In the genomic region with DNA sequence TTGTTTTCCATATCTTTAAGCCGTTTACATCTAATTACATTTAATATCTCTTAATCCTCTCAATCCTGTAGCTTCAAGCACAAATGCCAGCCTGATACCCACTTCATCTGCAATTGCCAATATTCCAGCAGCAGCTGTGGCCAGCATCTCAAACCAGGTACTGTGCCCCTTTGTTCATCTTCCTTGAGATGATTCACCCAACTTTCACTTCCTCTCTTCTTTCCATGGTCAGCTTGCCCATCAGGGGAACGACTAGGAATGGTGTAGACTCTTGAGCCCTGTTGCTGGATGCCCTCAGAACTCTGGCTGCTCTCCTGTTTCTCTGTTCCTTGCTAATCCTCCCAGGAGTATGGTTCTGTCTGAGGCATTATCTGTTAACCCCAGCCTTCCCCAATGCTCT, we compare ENCODE assay signal across 35 mouse cellular contexts.
"Had no signal": no experiment of that assay in that cellular context is flagged by ENCODE, and none has a peak within 500 bp of the region (broad histone marks: within the 10 kb centered on the region; RNA-seq: fewer than 3 reads in every experiment).

No protein-coding gene starts in this region.

- H3K4me1 ChIP-seq: heart, embryonic 10.5 days; heart, embryonic 12.5 days; heart, embryonic 13.5 days; heart, embryonic 15.5 days; hindbrain, embryonic 10.5 days; hindbrain, embryonic 12.5 days; hindbrain, embryonic 13.5 days; hindbrain, embryonic 15.5 days; intestine, embryonic 15.5 days; kidney, embryonic 15.5 days had no signal

- H3K9me3 ChIP-seq: heart, embryonic 10.5 days; heart, embryonic 12.5 days; heart, embryonic 13.5 days; heart, embryonic 15.5 days; hindbrain, embryonic 10.5 days; hindbrain, embryonic 12.5 days; hindbrain, embryonic 13.5 days; hindbrain, embryonic 15.5 days; intestine, embryonic 15.5 days; kidney, embryonic 15.5 days had no signal

- H3K4me2 ChIP-seq: heart, embryonic 11.5 days; heart, embryonic 12.5 days; heart, embryonic 13.5 days; heart, embryonic 15.5 days; hindbrain, embryonic 12.5 days; hindbrain, embryonic 13.5 days; hindbrain, embryonic 14.5 days; hindbrain, embryonic 15.5 days; intestine, embryonic 15.5 days; kidney, embryonic 15.5 days had no signal

- ATAC-seq: hindbrain, embryonic 16.5 days; hindbrain, postnatal 0 days; inflammation-experienced regulatory T-cells, adult 6 months; intestine, embryonic 15.5 days; intestine, embryonic 16.5 days; intestine, postnatal 0 days had no signal

- H3K4me3 ChIP-seq: heart, embryonic 10.5 days; heart, embryonic 12.5 days; heart, embryonic 13.5 days; heart, embryonic 15.5 days; hindbrain, embryonic 10.5 days; hindbrain, embryonic 12.5 days; hindbrain, embryonic 13.5 days; hindbrain, embryonic 15.5 days; intestine, embryonic 15.5 days; kidney, embryonic 15.5 days; layer of hippocampus, adult 2 months had no signal

- H3K27me3 ChIP-seq: heart, embryonic 12.5 days; heart, embryonic 13.5 days; heart, embryonic 15.5 days; hindbrain, embryonic 12.5 days; hindbrain, embryonic 13.5 days; hindbrain, embryonic 15.5 days; intestine, embryonic 15.5 days; kidney, embryonic 15.5 days had no signal

- H3K9ac ChIP-seq: heart, embryonic 12.5 days; heart, embryonic 13.5 days; heart, embryonic 15.5 days; hindbrain, embryonic 12.5 days; hindbrain, embryonic 13.5 days; hindbrain, embryonic 14.5 days; hindbrain, embryonic 15.5 days; intestine, embryonic 15.5 days; kidney, embryonic 15.5 days had no signal

- H3K27ac ChIP-seq: heart, embryonic 10.5 days; heart, embryonic 13.5 days; heart, embryonic 15.5 days; hindbrain, embryonic 10.5 days; hindbrain, embryonic 12.5 days; hindbrain, embryonic 13.5 days; hindbrain, embryonic 14.5 days; hindbrain, embryonic 15.5 days; hindbrain, postnatal 0 days; intestine, embryonic 15.5 days; kidney, embryonic 15.5 days; kidney, postnatal 0 days; layer of hippocampus, adult 2 months had no signal

- DNase-seq: heart, postnatal 10 days; heart, postnatal 14 days; heart, postnatal 36 days; heart, postnatal 4 days; kidney, adult 11 months; kidney, adult 18-20 months; kidney, adult 2 months; kidney, adult 8-10 months; kidney, adult 9 months; kidney, postnatal 10 days; kidney, postnatal 14 days; kidney, postnatal 25 days; kidney, postnatal 36 days; kidney, postnatal 4 days; layer of hippocampus, adult 9-11 months; layer of hippocampus, postnatal 36 days had no signal
